Mouse (Mus musculus) left cerebral cortex, adult 9 months (tissue): ENCODE results near the gene Syde1.

ENCODE experiments used
- DNase-seq, 2 experiments: peaks; one replicate each; pipeline ENCODE4 v3.0.0; 2022; ENCODE audit warnings: low spot score in 2 of 2

Gene Syde1

GRCm38 (mm10) chr10:78575690-78576089, 16.1 kb downstream of the Syde1 start:
- DNase-seq = peak in 1 of 2 experiments; percentile 32

DNA sequence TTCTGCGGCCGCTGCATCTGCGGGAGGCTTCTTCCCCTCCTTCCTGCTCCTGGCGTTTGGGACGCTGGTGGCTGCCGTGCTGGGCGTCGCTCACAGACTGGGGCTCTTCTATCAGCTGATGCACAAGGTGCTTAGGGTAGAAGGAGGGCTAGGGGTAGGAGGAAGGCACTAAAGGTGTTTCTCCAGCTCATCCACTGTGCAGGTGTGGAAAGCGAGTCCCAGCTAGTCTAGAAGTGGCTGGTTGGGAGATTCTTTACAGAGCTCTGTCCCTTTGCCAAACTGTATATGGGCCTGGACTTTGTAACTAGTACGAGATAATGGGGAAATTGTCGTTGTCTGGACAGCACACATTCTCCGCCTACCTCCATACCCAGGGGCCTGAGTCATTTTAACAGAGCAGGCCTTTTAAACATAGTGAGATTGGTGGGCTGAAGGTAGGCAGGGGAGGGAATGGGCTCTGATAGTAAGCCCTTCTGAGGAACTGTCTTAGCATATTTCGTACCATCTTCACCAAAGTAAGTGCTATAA, 16.6 kb downstream of the Syde1 start:
- DNase-seq = no peak

- peak; percentile 87 to 96 for DNase-seq
Measured at GRCm38 (mm10) chr10:78574250-78575104, 17.3 kb downstream of the Syde1 start, which contains the start of gene Ilvbl. Gene Ilvbl, plus strand, starts transcription at chr10:78574346.

DNA sequence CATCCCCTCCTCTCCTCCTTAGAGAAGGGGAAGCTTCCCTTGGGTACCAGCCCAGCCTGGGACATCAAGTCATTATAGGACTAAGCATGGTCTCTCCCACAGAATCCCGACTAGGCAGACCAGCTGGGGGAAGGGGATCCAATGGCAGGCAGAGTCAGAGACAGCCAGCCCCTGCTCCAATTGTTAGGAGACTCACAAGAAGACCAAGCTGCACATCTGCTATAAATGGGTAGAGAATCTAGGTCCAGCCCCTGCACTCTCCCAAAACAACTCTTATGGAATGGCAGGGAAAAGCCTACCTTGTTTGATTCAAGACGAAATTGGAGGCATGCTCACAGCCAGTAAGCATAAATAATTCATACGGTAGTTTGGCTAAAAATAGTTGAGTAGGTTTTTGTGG, 18.5 kb downstream of the Syde1 start:
- no peak for DNase-seq

DNA sequence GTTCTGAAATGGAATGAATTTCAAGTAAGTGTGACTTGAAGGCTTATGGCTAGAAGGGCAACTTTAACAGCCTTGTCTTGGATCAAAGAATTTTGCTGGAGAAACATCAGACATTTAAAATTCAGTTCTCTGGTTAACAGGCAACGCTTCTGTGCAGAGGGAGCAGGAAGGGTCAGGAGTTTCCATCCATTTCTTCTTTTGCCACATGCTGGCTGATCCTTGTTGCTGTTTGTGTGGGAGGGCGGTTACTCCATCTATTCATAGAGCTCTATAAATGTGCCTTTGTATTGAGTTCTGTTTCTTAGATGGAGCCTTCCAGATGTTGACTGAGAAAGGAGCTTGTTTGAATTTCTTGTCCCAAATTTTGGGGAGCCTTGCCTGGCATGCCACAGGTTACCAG, 20.9 kb downstream of the Syde1 start:
- DNase-seq = no peak

DNA sequence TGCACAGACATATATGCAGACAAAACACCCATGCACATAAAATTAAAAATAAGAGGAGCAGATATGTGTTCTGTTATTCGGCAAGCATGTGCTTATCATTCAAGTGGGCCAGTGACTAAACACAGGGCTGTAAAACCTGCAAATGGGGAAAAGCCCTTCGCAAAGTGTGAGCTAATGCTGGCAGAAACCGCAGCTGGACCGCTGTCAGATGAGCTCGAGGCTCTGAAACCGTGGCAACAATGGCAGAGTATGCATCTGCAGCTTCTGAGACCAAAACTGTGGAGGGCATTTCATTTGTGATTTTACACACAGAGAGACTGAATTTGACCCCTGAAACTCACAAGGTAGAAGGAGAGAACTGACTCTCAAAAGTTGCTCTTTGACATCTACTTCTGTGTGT, 21.3 kb downstream of the Syde1 start:
- DNase-seq = no peak

GRCm38 (mm10) chr10:78569686-78570085, 22.1 kb downstream of the Syde1 start:
- no peak for DNase-seq

DNA sequence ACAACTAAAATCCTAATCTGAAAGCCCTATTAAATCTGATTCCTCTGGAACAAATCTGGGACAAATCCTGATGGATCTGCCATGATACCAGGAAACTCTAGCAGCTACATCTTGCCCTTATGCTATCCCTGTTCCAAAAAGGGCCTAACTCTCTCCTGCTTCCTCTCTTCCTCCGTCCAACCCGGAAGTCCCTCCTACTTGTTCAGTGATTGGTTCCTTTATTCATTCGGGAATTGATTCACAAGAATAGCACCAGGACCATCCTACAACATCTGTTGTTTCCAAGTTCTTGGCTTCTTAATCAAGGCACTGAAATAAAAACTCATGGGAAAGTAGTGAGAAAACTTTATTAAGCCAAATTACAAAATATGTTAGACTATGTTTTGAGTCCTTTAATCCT, 22.6 kb downstream of the Syde1 start:
- no peak for DNase-seq

- DNase-seq = no peak
Measured at GRCm38 (mm10) chr10:78565070-78565469, 26.7 kb downstream of the Syde1 start.

- peak in 1 of 2 experiments; percentile 3 for DNase-seq
Measured at GRCm38 (mm10) chr10:78540943-78541342, 50.8 kb downstream of the Syde1 start.
